Mouse (Mus musculus) MEL (cell line): Measurements from ENCODE around the gene Edil3. TPM values are rescaled to one million over a fixed set of nuclear protein-coding genes. Genes with fewer than 3 reads are reported as not detected.

Experiments
- DNase-seq: peaks from one replicate; pipeline ENCODE4 v3.0.0; 2011; ENCODE audit warnings: low read depth, low spot score
- H3K27ac ChIP-seq: 2 replicates; pipeline ENCODE4 v1.5.1; 2012; ENCODE audit warnings: low read depth, mild to moderate bottlenecking, control low read depth, low read length, moderate library complexity; ENCODE audit not compliant: control insufficient read depth
- H3K27me3 ChIP-seq, 2 experiments: fragments of 150-350 bp in 1 of 2; sonication (generic) in 1 of 2; 2 replicates each; pipeline ENCODE4 v1.6.1; 2012; ENCODE audit warnings: low read length in 2 of 2, mild to moderate bottlenecking in 2 of 2, improper control_type of control experiment in 1 of 2, moderate library complexity in 1 of 2; ENCODE audit not compliant: insufficient read depth in 2 of 2, control insufficient read depth in 1 of 2
- H3K36me3 ChIP-seq, 2 experiments: 2 replicates each; pipeline ENCODE4 v1.6.1; 2012 to 2014; ENCODE audit warnings: low read length in 2 of 2, improper control_type of control experiment in 1 of 2, inconsistent platforms in 1 of 2, mild to moderate bottlenecking in 1 of 2; ENCODE audit not compliant: insufficient read depth in 2 of 2, control insufficient read depth in 1 of 2
- H3K4me1 ChIP-seq, 2 experiments: fragments of 150-350 bp in 1 of 2; sonication (generic) in 1 of 2; 2 replicates each; pipeline ENCODE4 v1.6.1; 2012; ENCODE audit warnings: low read length in 2 of 2, improper control_type of control experiment in 1 of 2, mild to moderate bottlenecking in 1 of 2; ENCODE audit not compliant: insufficient read depth in 2 of 2, control insufficient read depth in 1 of 2
- H3K4me3 ChIP-seq, 2 experiments: fragments of 150-350 bp in 1 of 2; sonication (generic) in 1 of 2; 2 replicates each; pipeline ENCODE4 v1.5.1; 2012; ENCODE audit warnings: low read depth in 2 of 2, low read length in 2 of 2, mild to moderate bottlenecking in 2 of 2, moderate library complexity in 2 of 2, control low read depth in 1 of 2, improper control_type of control experiment in 1 of 2; ENCODE audit not compliant: control insufficient read depth in 1 of 2, insufficient read depth in 1 of 2
- H3K79me2 ChIP-seq: 2 replicates; pipeline ENCODE4 v1.6.1; 2012; ENCODE audit warnings: mild to moderate bottlenecking, low read length, moderate library complexity; ENCODE audit not compliant: control insufficient read depth, poor library complexity, insufficient read depth
- H3K9ac ChIP-seq: 2 replicates; pipeline ENCODE4 v1.6.1; 2012; ENCODE audit warnings: low read depth, mild to moderate bottlenecking, control low read depth, low read length, moderate library complexity; ENCODE audit not compliant: control insufficient read depth, poor library complexity, severe bottlenecking
- H3K9me3 ChIP-seq: fragments of 150-350 bp; sonication (generic); replicated peaks from 2 replicates; pipeline ENCODE4 v1.6.1; 2012; ENCODE audit warnings: mild to moderate bottlenecking, low read length, improper control_type of control experiment, moderate library complexity; ENCODE audit not compliant: insufficient read depth
- BHLHE40 ChIP-seq: IDR thresholded peaks from 2 replicates; pipeline ENCODE4 v1.6.1; 2012; ENCODE audit warnings: low read depth, mild to moderate bottlenecking, inconsistent platforms, low read length, improper control_type of control experiment, borderline replicate concordance
- CHD2 ChIP-seq: IDR thresholded peaks from 2 replicates; pipeline ENCODE4 v1.6.1; 2011; ENCODE audit warnings: low read length, improper control_type of control experiment
- E2F4 ChIP-seq: IDR thresholded peaks from 2 replicates; pipeline ENCODE4 v1.6.1; 2011; ENCODE audit warnings: low read depth, low read length, improper control_type of control experiment, borderline replicate concordance
- ELF1 ChIP-seq: IDR thresholded peaks from 2 replicates; pipeline ENCODE4 v1.6.1; 2014; ENCODE audit warnings: low read depth, mild to moderate bottlenecking, inconsistent platforms, low read length, improper control_type of control experiment, moderate library complexity
- EP300 ChIP-seq, 2 experiments: IDR thresholded peaks; 2 replicates each; pipeline ENCODE4 v1.6.1; 2011; ENCODE audit warnings: improper control_type of control experiment in 2 of 2, low read length in 2 of 2, low read depth in 1 of 2, mild to moderate bottlenecking in 1 of 2
- GABPA ChIP-seq: IDR thresholded peaks from 2 replicates; pipeline ENCODE4 v1.6.1; 2012; ENCODE audit warnings: low read depth, mild to moderate bottlenecking, inconsistent platforms, low read length, improper control_type of control experiment, moderate library complexity
- GATA1 ChIP-seq: IDR thresholded peaks from 2 replicates; pipeline ENCODE4 v1.6.1; 2011; ENCODE audit warnings: low read depth, low read length, improper control_type of control experiment
- HCFC1 ChIP-seq: IDR thresholded peaks from 2 replicates; pipeline ENCODE4 v1.6.1; 2012; ENCODE audit warnings: low read depth, mild to moderate bottlenecking, inconsistent platforms, low read length, improper control_type of control experiment, moderate library complexity
- JUND ChIP-seq: IDR thresholded peaks from 2 replicates; pipeline ENCODE4 v1.6.1; 2011; ENCODE audit warnings: low read depth, mild to moderate bottlenecking, improper control_type of control experiment, low read length
- KAT2A ChIP-seq: conservative IDR thresholded peaks from 2 replicates; pipeline ENCODE4 v1.6.1; 2012; ENCODE audit warnings: low read depth, low read length, improper control_type of control experiment, inconsistent platforms
- MAFK ChIP-seq: IDR thresholded peaks from 2 replicates; pipeline ENCODE4 v1.6.1; 2011; ENCODE audit warnings: low read depth, mild to moderate bottlenecking, low read length, improper control_type of control experiment, borderline replicate concordance
- MAX ChIP-seq: IDR thresholded peaks from 2 replicates; pipeline ENCODE4 v1.6.1; 2011; ENCODE audit warnings: low read length, improper control_type of control experiment
- MAZ ChIP-seq: IDR thresholded peaks from 2 replicates; pipeline ENCODE4 v1.6.1; 2012; ENCODE audit warnings: low read depth, mild to moderate bottlenecking, inconsistent platforms, low read length, improper control_type of control experiment
- MEF2A ChIP-seq: IDR thresholded peaks from 2 replicates; pipeline ENCODE4 v1.6.1; 2014; ENCODE audit warnings: low read depth, mild to moderate bottlenecking, inconsistent platforms, low read length, improper control_type of control experiment; ENCODE audit not compliant: poor library complexity, insufficient replicate concordance, severe bottlenecking; ENCODE audit errors: extremely low read depth
- MXI1 ChIP-seq: IDR thresholded peaks from 2 replicates; pipeline ENCODE4 v1.6.1; 2011; ENCODE audit warnings: mild to moderate bottlenecking, low read depth, low read length, improper control_type of control experiment
- MYB ChIP-seq: IDR thresholded peaks from 2 replicates; pipeline ENCODE4 v1.6.1; 2011; ENCODE audit warnings: mild to moderate bottlenecking, low read depth, low read length, improper control_type of control experiment
- MYC ChIP-seq: IDR thresholded peaks from 2 replicates; pipeline ENCODE4 v1.6.1; 2011; ENCODE audit warnings: low read depth, mild to moderate bottlenecking, low read length, improper control_type of control experiment, moderate library complexity
- POLR2AphosphoS5 ChIP-seq: IDR thresholded peaks from 2 replicates; pipeline ENCODE4 v1.6.1; 2012; ENCODE audit warnings: low read depth, borderline replicate concordance, mild to moderate bottlenecking, inconsistent platforms, low read length, moderate library complexity, mixed read lengths
- RAD21 ChIP-seq: IDR thresholded peaks from 2 replicates; pipeline ENCODE4 v1.6.1; 2011; ENCODE audit warnings: mild to moderate bottlenecking, low read depth, low read length, improper control_type of control experiment
- RCOR1 ChIP-seq: IDR thresholded peaks from 2 replicates; pipeline ENCODE4 v1.6.1; 2012; ENCODE audit warnings: low read depth, mild to moderate bottlenecking, inconsistent platforms, low read length, improper control_type of control experiment
- SIN3A ChIP-seq: IDR thresholded peaks from 2 replicates; pipeline ENCODE4 v1.6.1; 2012; ENCODE audit warnings: low read length, improper control_type of control experiment, inconsistent platforms
- SMC3 ChIP-seq: IDR thresholded peaks from 2 replicates; pipeline ENCODE4 v1.6.1; 2011; ENCODE audit warnings: low read depth, low read length, improper control_type of control experiment
- TAL1 ChIP-seq: IDR thresholded peaks from 2 replicates; pipeline ENCODE4 v1.6.1; 2012; ENCODE audit warnings: mild to moderate bottlenecking, inconsistent platforms, low read length, moderate library complexity, mixed read lengths
- TBP ChIP-seq: IDR thresholded peaks from 2 replicates; pipeline ENCODE4 v1.8.0; 2011; ENCODE audit warnings: low read depth, low read length, improper control_type of control experiment
- TCF12 ChIP-seq: IDR thresholded peaks from 2 replicates; pipeline ENCODE4 v1.6.1; 2014; ENCODE audit warnings: low read depth, mild to moderate bottlenecking, inconsistent platforms, low read length, improper control_type of control experiment, moderate library complexity
- UBTF ChIP-seq: IDR thresholded peaks from 2 replicates; pipeline ENCODE4 v1.6.1; 2012; ENCODE audit warnings: low read depth, mild to moderate bottlenecking, inconsistent platforms, low read length, improper control_type of control experiment, moderate library complexity, borderline replicate concordance; ENCODE audit not compliant: insufficient read depth
- USF2 ChIP-seq, 2 experiments: IDR thresholded peaks; 2 replicates each; pipeline ENCODE4 v1.6.1; 2011 to 2012; ENCODE audit warnings: improper control_type of control experiment in 2 of 2, low read length in 2 of 2, borderline replicate concordance in 1 of 2, inconsistent platforms in 1 of 2, low read depth in 1 of 2, mild to moderate bottlenecking in 1 of 2; ENCODE audit not compliant: insufficient read depth in 1 of 2
- ZC3H11A ChIP-seq: IDR thresholded peaks from 2 replicates; pipeline ENCODE4 v1.6.1; 2012; ENCODE audit warnings: low read depth, mild to moderate bottlenecking, inconsistent platforms, low read length, improper control_type of control experiment
- ZKSCAN1 ChIP-seq: IDR thresholded peaks from 2 replicates; pipeline ENCODE4 v1.6.1; 2012; ENCODE audit warnings: low read depth, mild to moderate bottlenecking, inconsistent platforms, low read length, improper control_type of control experiment, moderate library complexity
- ZMIZ1 ChIP-seq: IDR thresholded peaks from 2 replicates; pipeline ENCODE4 v1.6.1; 2012; ENCODE audit warnings: low read depth, mild to moderate bottlenecking, inconsistent platforms, low read length, improper control_type of control experiment, moderate library complexity
- ZNF384 ChIP-seq: IDR thresholded peaks from 2 replicates; pipeline ENCODE4 v1.6.1; 2012; ENCODE audit warnings: low read depth, mild to moderate bottlenecking, inconsistent platforms, low read length, improper control_type of control experiment
- polyA plus RNA-seq, 2 experiments: library from polyadenylated mRNA; stranded (reverse) in 1 of 2; unstranded in 1 of 2; fragments of >175 nt in 1 of 2; fragments of >200 nt in 1 of 2; gene quantifications; 2 replicates each; pipeline versions ENCODE4 v1.2.1 to v1.2.4; 2012; ENCODE audit warnings: low replicate concordance in 2 of 2, low read depth in 1 of 2; ENCODE audit not compliant: insufficient read length in 2 of 2, insufficient read depth in 1 of 2, missing spikeins in 1 of 2
- total RNA-seq: library from RNA; depleted of rRNA; stranded (reverse); fragments of 300-350 nt; gene quantifications from 2 replicates; pipeline ENCODE4 v1.2.3, GENCODE M21; 2012

Gene Edil3
- total and polyA plus RNA-seq, 3 experiments = not detected

GRCm38 (mm10) chr13:88833732-88834131 is 12.5 kb downstream of the Edil3 start:
- Histone ChIP-seq H3K4me1 (0 out of 4 replicates have a peak, but pooled peaks cover 0 to 3% of the 10 kb centered on the region in 2 experiments), H3K27me3 (no peaks in the 10 kb centered on the region), H3K9ac (no peak overlapping the region), H3K9me3 (no peaks in the 10 kb centered on the region), H3K27ac (no peak overlapping the region), H3K36me3 (no peaks in the 10 kb centered on the region), H3K4me3 (no peak overlapping the region), H3K79me2 (no peaks in the 10 kb centered on the region)
- TF ChIP-seq RCOR1 (peak; percentile 51; the same call in 1 of the 2 replicates), GATA1 (peak; percentile 31; the same call in 1 of the 2 replicates), MYB (no peak), EP300 (IDR thresholded peaks at IDR 0.05; ENCODE audit: low read depth in 1 of 2, low read length in 2 of 2) (peak in 1 of 2 experiments; percentile 22; a peak in 1 of 4 replicates)
- DNase-seq = peak; percentile 28

GRCm38 (mm10) chr13:88849739-88850138 is 28.5 kb downstream of the Edil3 start:
- no peak overlapping the region for H3K27ac ChIP-seq
- no peak overlapping the region for H3K4me3 ChIP-seq
- no peaks in the 10 kb centered on the region for H3K4me1 ChIP-seq
- no peaks in the 10 kb centered on the region for H3K36me3 ChIP-seq
- DNase-seq = peak; percentile 40
- no peak overlapping the region for H3K9ac ChIP-seq
- H3K27me3 ChIP-seq = no peaks in the 10 kb centered on the region
- no peaks in the 10 kb centered on the region for H3K79me2 ChIP-seq
- H3K9me3 ChIP-seq = no peaks in the 10 kb centered on the region
- TF ChIP-seq MYC (no peak), MAFK (no peak), EP300 (IDR thresholded peaks at IDR 0.05; ENCODE audit: low read depth in 1 of 2, low read length in 2 of 2) (peak; percentile 40 to 43; a peak in 3 of 4 replicates), ZC3H11A (no peak), TBP (no peak), MXI1 (no peak), POLR2AphosphoS5 (no peak), KAT2A (no peak), ZMIZ1 (no peak), USF2 (IDR thresholded peaks at IDR 0.05; ENCODE audit: borderline replicate concordance in 1 of 2, insufficient read depth in 1 of 2, low read depth in 1 of 2, low read length in 2 of 2) (no peak), BHLHE40 (no peak), GATA1 (0 out of 2 replicates have a peak, but pooled peaks have one; percentile 17), GABPA (no peak), RAD21 (no peak), MEF2A (no peak), ELF1 (no peak), SIN3A (no peak), ZNF384 (no peak), MAZ (no peak), RCOR1 (no peak), UBTF (no peak), MYB (no peak), CHD2 (no peak), E2F4 (no peak), MAX (no peak), ZKSCAN1 (no peak), TAL1 (0 out of 2 replicates have a peak, but pooled peaks have one; percentile 7), SMC3 (no peak), JUND (no peak), TCF12 (peak; percentile 64), HCFC1 (no peak)
